Mouse (Mus musculus): ENCODE measurements around the gene Zfyve27.

The Zfyve27 gene

DNA sequence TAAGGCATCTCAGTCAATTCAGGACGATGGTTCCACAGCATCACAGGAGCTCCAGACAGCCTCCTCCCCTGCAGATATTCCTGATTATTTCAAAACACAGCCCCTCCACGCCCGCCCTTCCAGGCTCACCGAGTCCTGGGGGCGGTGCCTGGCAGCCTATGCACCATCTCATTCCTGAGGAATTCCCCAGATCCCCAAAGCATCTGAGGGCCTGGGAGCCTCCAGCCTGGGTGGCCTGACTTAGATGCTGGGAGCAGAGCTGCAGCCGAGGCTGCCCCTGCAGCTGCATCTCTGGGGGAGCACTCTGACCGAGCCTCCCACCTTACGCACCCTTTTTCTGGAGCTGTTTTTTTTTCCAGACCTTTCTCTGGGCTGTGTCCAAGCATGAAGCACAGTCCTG is 77.1 kb downstream of the Zfyve27 start:
- no peak for DNase-seq

DNA sequence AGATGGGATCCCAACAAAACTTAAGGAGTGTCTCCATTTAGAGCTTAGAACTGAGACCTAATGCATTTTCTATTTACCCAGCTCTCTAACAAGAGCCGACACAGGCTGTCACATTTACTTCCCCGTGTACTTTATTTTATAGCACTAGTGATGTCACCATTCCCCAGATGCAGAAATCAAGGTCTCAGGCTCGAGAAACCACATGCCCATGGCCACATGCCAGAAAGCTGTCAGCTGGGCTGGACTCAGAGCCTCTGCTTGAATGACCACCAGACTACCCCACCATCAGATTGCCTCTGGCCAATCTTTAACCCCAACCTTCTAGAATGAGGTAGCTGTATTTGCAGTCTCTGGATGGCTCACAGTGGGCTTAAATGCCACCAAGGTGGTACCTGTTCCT is 79.7 kb downstream of the Zfyve27 start:
- no peak for DNase-seq
